Mouse (Mus musculus) CD8-positive naive resting alpha-beta T cell, adult 2 months (primary cell): Measurements from ENCODE around the gene Mansc1.

Experiments used
- DNase-seq, 2 experiments: peaks; one replicate each; pipeline ENCODE4 v3.0.0; 2022; ENCODE audit warnings: low read depth in 2 of 2, low spot score in 2 of 2

Mansc1 gene

GRCm38 (mm10) chr6:134601130-134601529 lies 31.2 kb downstream of the Mansc1 start:
- no peak for DNase-seq

- no peak for DNase-seq
These were observed 33.0 kb downstream of the Mansc1 start for GRCm38 (mm10) chr6:134599239-134599638.

GRCm38 (mm10) chr6:134597651-134598229 lies 34.5 kb downstream of the Mansc1 start:
- DNase-seq, result no peak

GRCm38 (mm10) chr6:134594569-134595442 lies 37.5 kb downstream of the Mansc1 start:
- no peak for DNase-seq

GRCm38 (mm10) chr6:134591614-134592013 lies 40.7 kb downstream of the Mansc1 start:
- no peak for DNase-seq

GRCm38 (mm10) chr6:134586241-134586640 lies 46.0 kb downstream of the Mansc1 start:
- DNase-seq, result no peak

GRCm38 (mm10) chr6:134584616-134585015 lies 47.7 kb downstream of the Mansc1 start:
- no peak for DNase-seq

GRCm38 (mm10) chr6:134582110-134582509 lies 50.2 kb downstream of the Mansc1 start:
- no peak for DNase-seq

GRCm38 (mm10) chr6:134579506-134579905 lies 52.8 kb downstream of the Mansc1 start:
- no peak for DNase-seq

GRCm38 (mm10) chr6:134578039-134578438 lies 54.2 kb downstream of the Mansc1 start:
- no peak for DNase-seq

- DNase-seq, result no peak
These were observed 57.0 kb downstream of the Mansc1 start for GRCm38 (mm10) chr6:134575288-134575741.

GRCm38 (mm10) chr6:134567986-134568556 lies 64.2 kb downstream of the Mansc1 start:
- no peak for DNase-seq

GRCm38 (mm10) chr6:134566818-134567485 lies 65.3 kb downstream of the Mansc1 start, which contains the start of gene Lrp6:
TSS of gene Lrp6 (minus strand) at chr6:134566965.
- peak; percentile 76 to 78 for DNase-seq

GRCm38 (mm10) chr6:134566248-134566817 lies 66.0 kb downstream of the Mansc1 start:
- DNase-seq, result no peak

- peak in 1 of 2 experiments; percentile 15 for DNase-seq
These were observed 66.6 kb downstream of the Mansc1 start for GRCm38 (mm10) chr6:134565606-134566247.

GRCm38 (mm10) chr6:134564539-134564938 lies 67.7 kb downstream of the Mansc1 start:
- no peak for DNase-seq

- DNase-seq, result no peak
These were observed 72.7 kb downstream of the Mansc1 start for GRCm38 (mm10) chr6:134559635-134560034.
